In genomic region chr15:102585501-102585900, GRCm38 (mm10) we compare ENCODE assay signal across 23 mouse cellular contexts. TPM values are rescaled to one million over a fixed set of nuclear protein-coding genes. Genes with fewer than 3 reads are reported as not detected.
DNase-seq lines count a peak whose midpoint lies in the region; ATAC-seq and TF ChIP-seq lines count a peak whose summit lies in the region.
"Had no signal": no experiment of that assay in that cellular context is flagged by ENCODE, and none has a peak within 500 bp of the region (broad histone marks: within the 10 kb centered on the region; RNA-seq: fewer than 3 reads in every experiment).

No protein-coding gene starts in this region.

- no peak overlapping the region for H3K4me3 ChIP-seq in layer of hippocampus, adult 2 months
- H3K4me3 ChIP-seq in forebrain, embryonic 15.5 days, result no peak overlapping the region
- H3K4me3 ChIP-seq in hindbrain, embryonic 16.5 days (ENCODE audit: low read length), result no peak overlapping the region
- H3K4me3 ChIP-seq in neural tube, embryonic 14.5 days (ENCODE audit: low read depth, low read length), result no peak overlapping the region
- H3K4me3 ChIP-seq: heart, adult 2 months; limb, embryonic 12.5 days; liver, embryonic 13.5 days; stomach, embryonic 15.5 days had no signal

- no peak overlapping the region for H3K4me2 ChIP-seq in forebrain, embryonic 15.5 days (replicated peaks)
- no peak overlapping the region for H3K4me2 ChIP-seq in hindbrain, embryonic 16.5 days (ENCODE audit: low read length)
- no peak overlapping the region for H3K4me2 ChIP-seq in neural tube, embryonic 14.5 days (ENCODE audit: low read depth, low read length)
- H3K4me2 ChIP-seq: limb, embryonic 12.5 days; liver, embryonic 13.5 days; stomach, embryonic 15.5 days had no signal

- no peak for TF ChIP-seq CTCF in layer of hippocampus, adult 2 months (conservative IDR thresholded peaks at IDR 0.05)

- peaks cover 35% of the 10 kb centered on the region for H3K4me1 ChIP-seq in forebrain, embryonic 15.5 days
- peaks cover 13% of the 10 kb centered on the region for H3K4me1 ChIP-seq in hindbrain, embryonic 16.5 days (ENCODE audit: control insufficient read depth, insufficient read depth, low read depth, low read length)
- peaks cover 15% of the 10 kb centered on the region for H3K4me1 ChIP-seq in neural tube, embryonic 14.5 days (ENCODE audit: control insufficient read depth, insufficient read depth, low read length)
- H3K4me1 ChIP-seq: liver, embryonic 13.5 days; stomach, embryonic 15.5 days had no signal

- no peak for ATAC-seq in forebrain, embryonic 15.5 days (replicated peaks)
- ATAC-seq in hindbrain, embryonic 16.5 days, result no peak
- 0 out of 2 replicates have a peak, but pooled peaks have one; percentile 38 for ATAC-seq in neural tube, embryonic 14.5 days (ENCODE audit: low read depth)

- H3K27me3 ChIP-seq in forebrain, embryonic 15.5 days, result no peaks in the 10 kb centered on the region
- H3K27me3 ChIP-seq in hindbrain, embryonic 16.5 days (replicated peaks; ENCODE audit: control insufficient read depth, insufficient read depth, low read length), result no peaks in the 10 kb centered on the region
- H3K27me3 ChIP-seq in neural tube, embryonic 14.5 days (ENCODE audit: control insufficient read depth, insufficient read depth, low read length), result no peaks in the 10 kb centered on the region
- H3K27me3 ChIP-seq: limb, embryonic 12.5 days; liver, embryonic 13.5 days; stomach, embryonic 15.5 days had no signal

- no peaks in the 10 kb centered on the region for H3K9me3 ChIP-seq in forebrain, embryonic 15.5 days
- no peaks in the 10 kb centered on the region for H3K9me3 ChIP-seq in hindbrain, embryonic 16.5 days (ENCODE audit: control insufficient read depth, low read length)
- no peaks in the 10 kb centered on the region for H3K9me3 ChIP-seq in neural tube, embryonic 14.5 days (ENCODE audit: control insufficient read depth, low read length)
- H3K9me3 ChIP-seq: limb, embryonic 12.5 days; liver, embryonic 13.5 days; stomach, embryonic 15.5 days had no signal

- H3K27ac ChIP-seq in layer of hippocampus, adult 2 months, result peak overlapping the region; percentile 96
- peak overlapping the region; percentile 88 for H3K27ac ChIP-seq in forebrain, embryonic 15.5 days (replicated peaks)
- H3K27ac ChIP-seq in hindbrain, embryonic 16.5 days (ENCODE audit: low read depth, low read length), result peak overlapping the region; percentile 44
- peak overlapping the region; percentile 48; the same call in 1 of the 2 replicates for H3K27ac ChIP-seq in neural tube, embryonic 14.5 days (ENCODE audit: low read depth, low read length)
- H3K27ac ChIP-seq: heart, adult 2 months; limb, embryonic 12.5 days; liver, embryonic 13.5 days; stomach, embryonic 15.5 days had no signal

- H3K36me3 ChIP-seq in forebrain, embryonic 15.5 days, result no peaks in the 10 kb centered on the region
- no peaks in the 10 kb centered on the region for H3K36me3 ChIP-seq in hindbrain, embryonic 16.5 days (ENCODE audit: control insufficient read depth, insufficient read depth, low read length)
- no peaks in the 10 kb centered on the region for H3K36me3 ChIP-seq in neural tube, embryonic 14.5 days (ENCODE audit: control insufficient read depth, insufficient read depth, low read length)

- 33% methylated on average over 5 of the region's 5 CpGs for WGBS in forebrain, embryonic 15.5 days
- 49% methylated on average over 5 of the region's 5 CpGs for WGBS in hindbrain, embryonic 16.5 days
- WGBS in neural tube, embryonic 14.5 days, result 31% methylated on average over 5 of the region's 5 CpGs

- H3K9ac ChIP-seq in forebrain, embryonic 15.5 days (replicated peaks), result no peak overlapping the region
- H3K9ac ChIP-seq in hindbrain, embryonic 16.5 days (ENCODE audit: low read depth, low read length), result no peak overlapping the region
- no peak overlapping the region for H3K9ac ChIP-seq in neural tube, embryonic 14.5 days (replicated peaks; ENCODE audit: low read depth, low read length)
- H3K9ac ChIP-seq: limb, embryonic 12.5 days; liver, embryonic 13.5 days; stomach, embryonic 15.5 days had no signal

- DNase-seq in layer of hippocampus, adult 2 months (ENCODE audit: low spot score in 2 of 2), result no peak
- no peak for DNase-seq in layer of hippocampus, postnatal 14 days (ENCODE audit: low spot score in 2 of 2)
- no peak for DNase-seq in layer of hippocampus, adult 11-12 months (ENCODE audit: low spot score)
- DNase-seq in right cerebral cortex, adult 2 months (ENCODE audit: low spot score in 2 of 2), result no peak
- DNase-seq: adrenal gland, postnatal 36 days; cerebellum, adult 8-10 months; gastrocnemius, postnatal 10 days; heart, adult 2 months; kidney, adult 2 months; liver, embryonic 13.5 days; right cerebral cortex, adult 18-20 months; spleen, adult 18-20 months had no signal

RNA-seq across cellular contexts. Expression of gene Gm28047, which starts 39.4 kb away (rescaled TPM):
- total RNA-seq in layer of hippocampus, adult 2 months (2021), result not detected
- under 1 TPM in 1 of 2 experiments, not detected in 1; 0.78 TPM for total RNA-seq in layer of hippocampus, postnatal 14 days (2021)
- polyA plus RNA-seq in forebrain, embryonic 15.5 days (2015; fragmentation: Nextera tagmentation; extraction: Ambion mirVana), result not detected in 2 replicates
- polyA plus RNA-seq in hindbrain, embryonic 16.5 days (2015; fragmentation: Nextera tagmentation; extraction: Ambion mirVana), result not detected in 2 replicates
- not detected in 2 replicates for polyA plus RNA-seq in neural tube, embryonic 14.5 days (2014; fragmentation: Nextera tagmentation; extraction: Ambion mirVana)
- total RNA-seq: ES-E14; left cerebral cortex, adult 18-20 months had no signal
- polyA plus RNA-seq: heart, adult 2 months; heart, embryonic 16.5 days; kidney, adult 2 months; large intestine, adult 2 months; limb, embryonic 12.5 days; liver, embryonic 13.5 days; lung, embryonic 16.5 days; stomach, embryonic 15.5 days; thymus, postnatal 0 days had no signal

RNA-seq across cellular contexts. Expression of gene Atf7, which starts 39.8 kb away (rescaled TPM):
- total RNA-seq in layer of hippocampus, adult 2 months (2021), result 10 to 100 TPM; 45.5 to 46.4 TPM
- 10 to 100 TPM; 45.6 to 49.2 TPM for total RNA-seq in layer of hippocampus, postnatal 14 days (2021)
- polyA plus RNA-seq in forebrain, embryonic 15.5 days (2015; fragmentation: Nextera tagmentation; extraction: Ambion mirVana), result 24.6 and 25.1 TPM in 2 replicates
- 16.5 and 20.6 TPM in 2 replicates for polyA plus RNA-seq in hindbrain, embryonic 16.5 days (2015; fragmentation: Nextera tagmentation; extraction: Ambion mirVana)
- polyA plus RNA-seq in neural tube, embryonic 14.5 days (2014; fragmentation: Nextera tagmentation; extraction: Ambion mirVana), result 13.3 and 16.2 TPM in 2 replicates

Comparison
In these comparisons a context has a peak if more than half of its experiments do, and no peak if none do; other contexts are left out.
1. H3K27ac ChIP-seq: peak in every context shown above with its lines; median percentile 96 in layer of hippocampus, adult 2 months; 88 in forebrain, embryonic 15.5 days; 48 in neural tube, embryonic 14.5 days; 44 in hindbrain, embryonic 16.5 days.